In genomic region chr2:118390072-118390471, GRCm38 (mm10) we compare ENCODE assay signal across 8 mouse cellular contexts. TPM values are rescaled to one million over a fixed set of nuclear protein-coding genes. Genes with fewer than 3 reads are reported as not detected.
DNase-seq lines count a peak whose midpoint lies in the region; ATAC-seq and TF ChIP-seq lines count a peak whose summit lies in the region.

No protein-coding gene starts in this region.

- WGBS in kidney, embryonic 14.5 days: 85% methylated on average over 5 of the region's 5 CpGs
- 68% methylated on average over 5 of the region's 5 CpGs for WGBS in liver, embryonic 14.5 days (ENCODE audit: insufficient replicate concordance)

- no peaks in the 10 kb centered on the region for H3K27me3 ChIP-seq in kidney, embryonic 14.5 days (ENCODE audit: control insufficient read depth, insufficient read depth, low read length)
- H3K27me3 ChIP-seq in liver, embryonic 14.5 days (ENCODE audit: control insufficient read depth, insufficient read depth, low read length): no peaks in the 10 kb centered on the region

- no peak for TF ChIP-seq EP300 in liver, embryonic 14.5 days (IDR thresholded peaks at IDR 0.05; ENCODE audit: low read depth)

- TF ChIP-seq CTCF in liver, embryonic 14.5 days (IDR thresholded peaks at IDR 0.05; ENCODE audit: low read depth): no peak

- H3K27ac ChIP-seq in kidney, embryonic 14.5 days (ENCODE audit: low read depth, low read length): no peak overlapping the region
- no peak overlapping the region for H3K27ac ChIP-seq in liver, embryonic 14.5 days

- H3K4me1 ChIP-seq in kidney, embryonic 14.5 days (ENCODE audit: control insufficient read depth, insufficient read depth, low read length): peaks cover 14% of the 10 kb centered on the region; the same call in 1 of the 2 replicates
- peaks cover 6% of the 10 kb centered on the region in 2 experiments for H3K4me1 ChIP-seq in liver, embryonic 14.5 days (replicated peaks; ENCODE audit: control insufficient read depth in 2 of 2, insufficient read depth in 2 of 2, low read length in 1 of 2)

- ATAC-seq in cerebellum, adult (ENCODE audit: insufficient number of reproducible peaks, low FRiP score, low TSS enrichment): no peak
- no peak for ATAC-seq in kidney, embryonic 14.5 days (ENCODE audit: low FRiP score, low TSS enrichment)
- ATAC-seq in liver, embryonic 14.5 days (ENCODE audit: insufficient read depth): no peak

- peak; percentile 9 for DNase-seq in cerebellum, adult 9-11 months
- DNase-seq in kidney, postnatal 25 days: no peak
- peak; percentile 21 for DNase-seq in NIH3T3 (ENCODE audit: low read depth)
- no peak for DNase-seq in liver, embryonic 14.5 days (ENCODE audit: low read depth in 3 of 3, low spot score in 3 of 3)
- no peak for DNase-seq in layer of hippocampus, adult 18-20 months (ENCODE audit: low spot score in 2 of 2)
- DNase-seq in left cerebral cortex, adult 18-20 months (ENCODE audit: low spot score in 2 of 2): no peak

- no peak overlapping the region for H3K4me3 ChIP-seq in kidney, embryonic 14.5 days (ENCODE audit: low read length)
- H3K4me3 ChIP-seq in liver, embryonic 14.5 days (ENCODE audit: insufficient read depth in 1 of 2, low read depth in 2 of 2, low read length in 2 of 2): no peak overlapping the region

- H3K9me3 ChIP-seq in kidney, embryonic 14.5 days (ENCODE audit: control insufficient read depth, low read length): no peaks in the 10 kb centered on the region
- no peaks in the 10 kb centered on the region for H3K9me3 ChIP-seq in liver, embryonic 14.5 days (ENCODE audit: control insufficient read depth, low read length)

- 0 out of 2 replicates have a peak overlapping the region, but pooled peaks have one; percentile 63 for H3K4me2 ChIP-seq in kidney, embryonic 14.5 days (replicated peaks; ENCODE audit: low read depth, low read length)
- H3K4me2 ChIP-seq in liver, embryonic 14.5 days (ENCODE audit: low read depth): peak overlapping the region; percentile 83

- no peak overlapping the region for H3K9ac ChIP-seq in kidney, embryonic 14.5 days (ENCODE audit: low read depth, low read length)
- no peak overlapping the region for H3K9ac ChIP-seq in liver, embryonic 14.5 days (replicated peaks)

- no peaks in the 10 kb centered on the region for H3K36me3 ChIP-seq in kidney, embryonic 14.5 days (ENCODE audit: control insufficient read depth, insufficient read depth, low read length)
- no peaks in the 10 kb centered on the region for H3K36me3 ChIP-seq in liver, embryonic 14.5 days (replicated peaks; ENCODE audit: control insufficient read depth, insufficient read depth, low read depth)

RNA-seq across cellular contexts. Expression of gene Eif2ak4, which starts 1.7 kb away (rescaled TPM):
- 9.1 and 14.7 TPM in 2 replicates for polyA plus RNA-seq in kidney, embryonic 14.5 days (2014; fragmentation: Nextera tagmentation; extraction: Ambion mirVana)
- polyA plus RNA-seq in liver, embryonic 14.5 days (2012; rRNA removed): 5.7 and 6.3 TPM in 2 replicates
- 3.7 and 4.9 TPM in 2 replicates for polyA plus RNA-seq in liver, embryonic 14.5 days (2014; fragmentation: Nextera tagmentation; extraction: Ambion mirVana)
- total RNA-seq in layer of hippocampus, adult 18-20 months (2021): 10 to 100 TPM; 20.7 to 22.1 TPM
- 10 to 100 TPM; 18.8 to 21.5 TPM for total RNA-seq in left cerebral cortex, adult 18-20 months (2021)

RNA-seq across cellular contexts. Expression of gene Gpr176, which starts 16.9 kb away (rescaled TPM):
- 0.69 and 1.4 TPM in 2 replicates for polyA plus RNA-seq in kidney, embryonic 14.5 days (2014; fragmentation: Nextera tagmentation; extraction: Ambion mirVana)
- polyA plus RNA-seq in liver, embryonic 14.5 days (2012; rRNA removed): 0.09 and 0.12 TPM in 2 replicates
- polyA plus RNA-seq in liver, embryonic 14.5 days (2014; fragmentation: Nextera tagmentation; extraction: Ambion mirVana): 0.11 and 0.29 TPM in 2 replicates
- 10 to 100 TPM; 10.8 to 12.0 TPM for total RNA-seq in layer of hippocampus, adult 18-20 months (2021)
- total RNA-seq in left cerebral cortex, adult 18-20 months (2021): 10 to 100 TPM in 1 of 2 experiments, 1 to 10 TPM in 1; 9.5 to 10.0 TPM

Comparison
In these comparisons a context has a peak if more than half of its experiments do, and no peak if none do; other contexts are left out.
1. DNase-seq: peak in cerebellum, adult 9-11 months (single experiment) and NIH3T3 (single experiment); none in kidney, postnatal 25 days (0 of 2), liver, embryonic 14.5 days (0 of 3), layer of hippocampus, adult 18-20 months (0 of 2) and left cerebral cortex, adult 18-20 months (0 of 2).